Mouse (Mus musculus) ES-E14 (cell line): ENCODE measurements around the gene Tyw1.

Experiments used
- CHD2 ChIP-seq: IDR thresholded peaks from 2 replicates; pipeline ENCODE4 v1.6.1; 2014; ENCODE audit warnings: mild to moderate bottlenecking, low read depth, low read length, inconsistent platforms
- HCFC1 ChIP-seq: IDR thresholded peaks from 2 replicates; pipeline ENCODE4 v1.6.1; 2012; ENCODE audit warnings: low read length, inconsistent platforms, borderline replicate concordance; ENCODE audit not compliant: insufficient read depth
- MAFK ChIP-seq: IDR thresholded peaks from 2 replicates; pipeline ENCODE4 v1.6.1; 2014; ENCODE audit warnings: mild to moderate bottlenecking, low read depth, low read length, inconsistent platforms; ENCODE audit not compliant: insufficient read depth
- ZC3H11A ChIP-seq: IDR thresholded peaks from 2 replicates; pipeline ENCODE4 v1.6.1; 2012; ENCODE audit warnings: low read depth, mild to moderate bottlenecking, inconsistent platforms, low read length, borderline replicate concordance
- ZNF384 ChIP-seq: IDR thresholded peaks from 2 replicates; pipeline ENCODE4 v1.6.1; 2012; ENCODE audit warnings: low read depth, low read length, inconsistent platforms

DNA sequence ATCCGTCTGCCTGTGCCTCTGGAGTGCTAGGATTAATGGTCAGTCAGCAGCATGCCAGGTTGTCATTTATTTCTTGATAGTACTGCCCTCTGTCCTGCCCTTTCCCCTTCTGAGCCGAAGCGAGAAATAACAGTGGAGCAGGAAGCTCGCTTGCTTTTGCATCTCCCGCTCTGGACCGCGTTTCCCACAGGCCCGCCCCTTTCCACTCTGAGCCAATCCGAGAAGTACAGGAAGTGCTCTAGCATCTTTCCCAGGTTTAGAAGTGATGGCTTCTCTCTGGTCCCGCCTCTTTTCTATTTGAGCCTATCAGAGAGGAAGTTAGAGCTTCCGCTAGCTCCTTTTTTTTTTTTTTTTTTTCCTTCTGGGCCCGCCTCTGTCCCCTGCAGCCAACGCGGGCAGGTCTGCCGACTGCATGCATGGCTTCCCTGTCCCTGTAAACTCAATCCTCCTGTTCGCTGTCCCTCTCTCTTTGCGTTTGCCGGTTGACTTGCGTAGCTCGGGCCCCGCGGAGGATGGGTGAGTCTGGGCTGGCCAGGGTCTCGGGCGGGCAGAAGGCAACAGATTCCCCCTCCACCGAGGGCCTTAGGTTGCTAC, 1.4 kb downstream of the Tyw1 start:
- no peak for TF ChIP-seq MAFK
- TF ChIP-seq ZC3H11A: no peak
- peak; percentile 100 for TF ChIP-seq ZNF384
- 0 out of 2 replicates have a peak, but pooled peaks have one; percentile 23 for TF ChIP-seq HCFC1
- no peak; the same call in 1 of the 2 replicates for TF ChIP-seq CHD2
